Comparison of ENCODE assay signal across 8 mouse cellular contexts in the genomic region with DNA sequence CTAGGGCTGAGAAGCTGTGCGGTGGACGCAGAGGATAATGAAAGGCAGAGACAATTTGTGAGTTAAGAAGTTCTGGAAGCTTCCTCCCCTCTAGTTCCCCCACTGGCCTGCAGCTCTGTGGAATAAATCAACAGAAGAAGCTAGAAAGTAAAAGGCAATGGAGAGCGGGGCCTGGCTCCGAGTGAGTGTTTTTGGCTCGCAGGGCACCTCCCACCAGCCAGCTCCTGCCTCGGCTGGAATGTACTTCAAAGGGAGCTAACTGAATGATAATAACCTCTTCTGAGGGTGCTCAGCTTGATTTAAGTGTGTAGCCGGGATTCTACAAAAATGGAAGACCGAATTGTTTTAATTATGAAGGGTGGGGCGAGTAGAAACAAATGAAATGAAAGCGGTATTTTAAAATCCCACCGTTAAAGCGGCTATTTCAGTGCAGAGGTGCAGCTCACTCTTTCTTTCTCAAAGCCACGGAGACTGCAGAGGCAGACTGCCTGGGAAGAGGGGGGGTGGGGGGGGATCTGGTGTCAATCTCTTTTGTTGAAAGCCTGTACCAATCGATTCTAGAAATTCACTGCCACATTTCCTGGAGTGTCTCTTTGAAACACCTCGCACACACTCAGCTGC. TPM values are rescaled to one million over a fixed set of nuclear protein-coding genes. Genes with fewer than 3 reads are reported as not detected.
A peak's percentile ranks its signal among the peaks of the same experiment; 100 is the strongest.
DNase-seq lines count a peak whose midpoint lies in the region; ATAC-seq lines count a peak whose summit lies in the region.

No protein-coding gene starts in this region.

- DNase-seq in cerebellum, postnatal 25 days: peak; percentile 9 to 31
- no peak for DNase-seq in cerebellum, adult 8-10 months
- peak; percentile 66 for DNase-seq in embryo, embryonic 11 days
- DNase-seq in heart, embryonic 10.5 days (ENCODE audit: low spot score): no peak
- DNase-seq in kidney, adult 9 months: peak; percentile 32

- H3K36me3 ChIP-seq in heart, embryonic 10.5 days: no peaks in the 10 kb centered on the region
- H3K36me3 ChIP-seq in liver, embryonic 15.5 days (replicated peaks): no peaks in the 10 kb centered on the region
- no peaks in the 10 kb centered on the region for H3K36me3 ChIP-seq in neural tube, embryonic 15.5 days

- H3K4me3 ChIP-seq in heart, embryonic 10.5 days: peak overlapping the region; percentile 45
- H3K4me3 ChIP-seq in liver, embryonic 15.5 days (replicated peaks): no peak overlapping the region
- H3K4me3 ChIP-seq in neural tube, embryonic 15.5 days (replicated peaks): peak overlapping the region; percentile 27

- no peak for ATAC-seq in liver, embryonic 15.5 days (ENCODE audit: insufficient read depth)
- ATAC-seq in neural tube, embryonic 15.5 days (ENCODE audit: low FRiP score): peak; percentile 67; the same call in 1 of the 2 replicates
- ATAC-seq in inflammation-experienced regulatory T-cells, adult 6 months: no peak

- H3K27ac ChIP-seq in heart, embryonic 10.5 days: peak overlapping the region; percentile 88
- H3K27ac ChIP-seq in liver, embryonic 15.5 days (replicated peaks): no peak overlapping the region
- H3K27ac ChIP-seq in neural tube, embryonic 15.5 days (replicated peaks): peak overlapping the region; percentile 60

- peaks cover 25% of the 10 kb centered on the region for H3K4me1 ChIP-seq in heart, embryonic 10.5 days
- no peaks in the 10 kb centered on the region for H3K4me1 ChIP-seq in liver, embryonic 15.5 days (replicated peaks)
- H3K4me1 ChIP-seq in neural tube, embryonic 15.5 days: peaks cover 24% of the 10 kb centered on the region

- H3K9ac ChIP-seq in liver, embryonic 15.5 days: no peak overlapping the region
- 0 out of 2 replicates have a peak overlapping the region, but pooled peaks have one; percentile 28 for H3K9ac ChIP-seq in neural tube, embryonic 15.5 days (replicated peaks)

- WGBS in heart, embryonic 10.5 days: 8% methylated on average over 15 of the region's 15 CpGs
- 21% methylated on average over 15 of the region's 15 CpGs for WGBS in liver, embryonic 15.5 days (ENCODE audit: insufficient replicate concordance)
- WGBS in neural tube, embryonic 15.5 days: 4% methylated on average over 15 of the region's 15 CpGs

- H3K9me3 ChIP-seq in heart, embryonic 10.5 days: no peaks in the 10 kb centered on the region
- H3K9me3 ChIP-seq in liver, embryonic 15.5 days (replicated peaks): no peaks in the 10 kb centered on the region
- H3K9me3 ChIP-seq in neural tube, embryonic 15.5 days (replicated peaks): no peaks in the 10 kb centered on the region

- no peaks in the 10 kb centered on the region for H3K27me3 ChIP-seq in heart, embryonic 10.5 days (ENCODE audit: insufficient read depth, poor library complexity, severe bottlenecking)
- no peaks in the 10 kb centered on the region for H3K27me3 ChIP-seq in liver, embryonic 15.5 days
- H3K27me3 ChIP-seq in neural tube, embryonic 15.5 days (replicated peaks): no peaks in the 10 kb centered on the region

- H3K4me2 ChIP-seq in liver, embryonic 15.5 days: peak overlapping the region; percentile 23; the same call in 1 of the 2 replicates
- H3K4me2 ChIP-seq in neural tube, embryonic 15.5 days: peak overlapping the region; percentile 53

RNA-seq across cellular contexts. Expression of a gene that starts 46.0 kb away (rescaled TPM):
- 0.28 and 1.5 TPM in 2 replicates for polyA plus RNA-seq in heart, embryonic 10.5 days (2016; fragmentation: Nextera tagmentation; extraction: Ambion mirVana)
- 54.6 and 72.4 TPM in 2 replicates for polyA plus RNA-seq in liver, embryonic 15.5 days (2015; fragmentation: Nextera tagmentation; extraction: Ambion mirVana)
- polyA plus RNA-seq in neural tube, embryonic 15.5 days (2015; fragmentation: Nextera tagmentation; extraction: Ambion mirVana): 0.52 and 1.8 TPM in 2 replicates
- not detected for polyA plus RNA-seq in inflammation-experienced regulatory T-cells, adult 6 months (2017; shearing (Covaris generic))

Comparison
In these comparisons a context has a peak if more than half of its experiments do, and no peak if none do; other contexts are left out.
1. DNase-seq: peak in cerebellum, postnatal 25 days (2 of 2), embryo, embryonic 11 days (single experiment) and kidney, adult 9 months (single experiment); none in cerebellum, adult 8-10 months (single experiment) and heart, embryonic 10.5 days (single experiment).
2. RNA of a gene that starts 46.0 kb away (polyA plus RNA-seq): 54.6 to 72.4 TPM in liver, embryonic 15.5 days; 0.28 to 1.5 TPM in heart, embryonic 10.5 days, 0.52 to 1.8 TPM in neural tube, embryonic 15.5 days and not detected in inflammation-experienced regulatory T-cells, adult 6 months; every median in the first group is over 10 times any median in the second.